Mouse (Mus musculus): ENCODE data around the gene Cntn3. TPM values are rescaled to one million over a fixed set of nuclear protein-coding genes. Genes with fewer than 3 reads are reported as not detected.
"Not testable (repeated sequence)": the region's sequence is repeated elsewhere in the genome, so short reads cannot be mapped to it uniquely, and the experiment has no call there.

Gene Cntn3
- polyA plus RNA-seq (2012; rRNA removed): 0.03 and 0.06 TPM in 2 replicates

GRCm38 (mm10) chr6:102573001-102573400 lies at the start of gene Cntn3:
Gene Cntn3, minus strand, starts transcription at chr6:102573101.
- not testable (repeated sequence) for H3K27ac ChIP-seq (ENCODE audit: insufficient read depth, low read depth, low read length); H3K27me3 ChIP-seq (replicated peaks; ENCODE audit: control insufficient read depth, insufficient read depth, low read length); H3K4me3 ChIP-seq (ENCODE audit: insufficient read depth, low read depth, low read length); H3K4me1 ChIP-seq (ENCODE audit: control insufficient read depth, insufficient read depth, low read length); DNase-seq; H3K36me3 ChIP-seq (ENCODE audit: control insufficient read depth, insufficient read depth, low read length)
- 99% methylated on average over 6 of the region's 20 CpGs for WGBS

DNA sequence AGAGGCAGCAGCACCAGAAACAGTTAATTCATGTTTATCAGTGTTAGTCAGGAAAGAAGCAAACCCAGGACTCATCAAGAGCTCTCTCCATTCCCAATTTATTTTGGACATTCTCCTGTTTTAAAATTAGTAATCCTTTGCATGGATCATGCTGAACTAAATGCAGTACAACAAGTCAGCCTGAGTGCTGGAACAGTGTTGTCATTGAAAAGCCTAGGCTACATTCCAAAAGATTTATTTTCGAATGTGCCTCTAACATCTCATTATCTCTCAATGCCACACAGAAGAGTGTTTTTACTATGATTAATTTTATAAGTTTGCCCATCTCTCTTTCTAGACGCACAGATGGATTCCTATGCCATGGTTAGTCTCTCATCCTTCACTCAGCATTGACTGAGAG lies 27.9 kb upstream of the Cntn3 start:
- Histone ChIP-seq H3K27ac (ENCODE audit: insufficient read depth, low read depth, low read length) (no peak overlapping the region), H3K27me3 (replicated peaks; ENCODE audit: control insufficient read depth, insufficient read depth, low read length) (no peaks in the 10 kb centered on the region), H3K4me3 (ENCODE audit: insufficient read depth, low read depth, low read length) (no peak overlapping the region), H3K4me1 (ENCODE audit: control insufficient read depth, insufficient read depth, low read length) (no peaks in the 10 kb centered on the region), H3K36me3 (ENCODE audit: control insufficient read depth, insufficient read depth, low read length) (no peaks in the 10 kb centered on the region)
- TF ChIP-seq CTCF (conservative IDR thresholded peaks at IDR 0.05; ENCODE audit: insufficient read depth, insufficient read length, low read depth, low read length) (no peak), POLR2A (IDR thresholded peaks at IDR 0.05; ENCODE audit: low read depth, low read length) (no peak)
- DNase-seq: no peak
- 75% methylated on average over 2 of the region's 2 CpGs for WGBS

GRCm38 (mm10) chr6:102597756-102598155 lies 24.9 kb upstream of the Cntn3 start:
- Histone ChIP-seq H3K4me1 (ENCODE audit: control insufficient read depth, insufficient read depth, low read length) (no peaks in the 10 kb centered on the region), H3K27ac (ENCODE audit: insufficient read depth, low read depth, low read length) (no peak overlapping the region), H3K4me3 (ENCODE audit: insufficient read depth, low read depth, low read length) (no peak overlapping the region), H3K36me3 (ENCODE audit: control insufficient read depth, insufficient read depth, low read length) (no peaks in the 10 kb centered on the region), H3K27me3 (replicated peaks; ENCODE audit: control insufficient read depth, insufficient read depth, low read length) (no peaks in the 10 kb centered on the region)
- 55% methylated on average over 2 of the region's 2 CpGs for WGBS
- no peak for TF ChIP-seq CTCF (conservative IDR thresholded peaks at IDR 0.05; ENCODE audit: insufficient read depth, insufficient read length, low read depth, low read length)
- no peak for TF ChIP-seq POLR2A (IDR thresholded peaks at IDR 0.05; ENCODE audit: low read depth, low read length)
- DNase-seq: no peak

- no peak for TF ChIP-seq POLR2A (IDR thresholded peaks at IDR 0.05; ENCODE audit: low read depth, low read length)
- TF ChIP-seq CTCF (conservative IDR thresholded peaks at IDR 0.05; ENCODE audit: insufficient read depth, insufficient read length, low read depth, low read length): no peak
- H3K27ac ChIP-seq (ENCODE audit: insufficient read depth, low read depth, low read length): no peak overlapping the region
- H3K36me3 ChIP-seq (ENCODE audit: control insufficient read depth, insufficient read depth, low read length): no peaks in the 10 kb centered on the region
- 89% methylated on average over 4 of the region's 4 CpGs for WGBS
- H3K27me3 ChIP-seq (replicated peaks; ENCODE audit: control insufficient read depth, insufficient read depth, low read length): no peaks in the 10 kb centered on the region
- H3K4me3 ChIP-seq (ENCODE audit: insufficient read depth, low read depth, low read length): no peak overlapping the region
- DNase-seq: no peak
- no peaks in the 10 kb centered on the region for H3K4me1 ChIP-seq (ENCODE audit: control insufficient read depth, insufficient read depth, low read length)
Observed at GRCm38 (mm10) chr6:102590151-102590550, 17.2 kb upstream of the Cntn3 start.

- 45% methylated on average over 4 of the region's 4 CpGs for WGBS
- DNase-seq: no peak
Observed at GRCm38 (mm10) chr6:102589311-102589710, 16.4 kb upstream of the Cntn3 start.

GRCm38 (mm10) chr6:102586056-102586455 lies 13.2 kb upstream of the Cntn3 start:
- Histone ChIP-seq H3K27ac (ENCODE audit: insufficient read depth, low read depth, low read length) (no peak overlapping the region), H3K36me3 (ENCODE audit: control insufficient read depth, insufficient read depth, low read length) (no peaks in the 10 kb centered on the region), H3K4me1 (ENCODE audit: control insufficient read depth, insufficient read depth, low read length) (no peaks in the 10 kb centered on the region), H3K4me3 (ENCODE audit: insufficient read depth, low read depth, low read length) (no peak overlapping the region), H3K27me3 (replicated peaks; ENCODE audit: control insufficient read depth, insufficient read depth, low read length) (no peaks in the 10 kb centered on the region)
- DNase-seq: no peak
- no peak for TF ChIP-seq CTCF (conservative IDR thresholded peaks at IDR 0.05; ENCODE audit: insufficient read depth, insufficient read length, low read depth, low read length)
- no peak for TF ChIP-seq POLR2A (IDR thresholded peaks at IDR 0.05; ENCODE audit: low read depth, low read length)

More at GRCm38 (mm10) chr6:102589311-102589710, 16.4 kb upstream of the Cntn3 start:
- Histone ChIP-seq H3K27me3 (replicated peaks; ENCODE audit: control insufficient read depth, insufficient read depth, low read length) (no peaks in the 10 kb centered on the region), H3K27ac (ENCODE audit: insufficient read depth, low read depth, low read length) (no peak overlapping the region), H3K4me3 (ENCODE audit: insufficient read depth, low read depth, low read length) (no peak overlapping the region), H3K4me1 (ENCODE audit: control insufficient read depth, insufficient read depth, low read length) (no peaks in the 10 kb centered on the region), H3K36me3 (ENCODE audit: control insufficient read depth, insufficient read depth, low read length) (no peaks in the 10 kb centered on the region)
- TF ChIP-seq CTCF (conservative IDR thresholded peaks at IDR 0.05; ENCODE audit: insufficient read depth, insufficient read length, low read depth, low read length) (no peak), POLR2A (IDR thresholded peaks at IDR 0.05; ENCODE audit: low read depth, low read length) (no peak)

- Histone ChIP-seq H3K27ac (ENCODE audit: insufficient read depth, low read depth, low read length) (no peak overlapping the region), H3K4me3 (ENCODE audit: insufficient read depth, low read depth, low read length) (no peak overlapping the region), H3K4me1 (ENCODE audit: control insufficient read depth, insufficient read depth, low read length) (no peaks in the 10 kb centered on the region), H3K36me3 (ENCODE audit: control insufficient read depth, insufficient read depth, low read length) (no peaks in the 10 kb centered on the region), H3K27me3 (replicated peaks; ENCODE audit: control insufficient read depth, insufficient read depth, low read length) (no peaks in the 10 kb centered on the region)
- 71% methylated on average over 2 of the region's 2 CpGs for WGBS
- DNase-seq: no peak
- no peak for TF ChIP-seq CTCF (conservative IDR thresholded peaks at IDR 0.05; ENCODE audit: insufficient read depth, insufficient read length, low read depth, low read length)
- TF ChIP-seq POLR2A (IDR thresholded peaks at IDR 0.05; ENCODE audit: low read depth, low read length): no peak
Observed at GRCm38 (mm10) chr6:102583578-102583977, 10.7 kb upstream of the Cntn3 start.

DNA sequence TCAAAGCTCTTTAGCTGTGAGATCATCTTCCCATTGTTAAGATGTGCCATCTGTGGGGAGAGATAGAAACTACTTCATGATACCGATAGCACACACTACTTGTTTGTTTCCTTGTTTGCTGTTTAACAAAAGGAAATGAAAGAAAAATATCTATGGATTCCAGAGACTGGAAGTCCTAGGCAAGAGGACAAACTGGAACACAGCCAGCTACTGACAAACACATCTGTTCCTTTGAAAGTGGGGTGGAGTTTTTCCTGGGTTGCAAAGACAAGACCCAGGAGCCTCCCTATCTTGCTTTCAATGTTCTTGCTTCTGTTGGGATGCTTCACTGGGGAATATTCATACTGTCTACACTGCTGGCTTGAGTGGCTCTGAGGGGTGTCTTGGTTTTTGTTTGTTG lies 5.4 kb downstream of the Cntn3 start:
- H3K4me1 ChIP-seq (ENCODE audit: control insufficient read depth, insufficient read depth, low read length): no peaks in the 10 kb centered on the region
- TF ChIP-seq POLR2A (IDR thresholded peaks at IDR 0.05; ENCODE audit: low read depth, low read length): no peak
- H3K36me3 ChIP-seq (ENCODE audit: control insufficient read depth, insufficient read depth, low read length): no peaks in the 10 kb centered on the region
- 45% methylated on average over 1 of the region's 1 CpGs for WGBS
- no peaks in the 10 kb centered on the region for H3K27me3 ChIP-seq (replicated peaks; ENCODE audit: control insufficient read depth, insufficient read depth, low read length)
- no peak overlapping the region for H3K27ac ChIP-seq (ENCODE audit: insufficient read depth, low read depth, low read length)
- no peak for DNase-seq
- no peak overlapping the region for H3K4me3 ChIP-seq (ENCODE audit: insufficient read depth, low read depth, low read length)

All from kidney, adult 2 months (tissue).